Mouse (Mus musculus) heart, embryonic 13.5 days (tissue): ENCODE results near the gene Hist1h2bg. TPM values are rescaled to one million over a fixed set of nuclear protein-coding genes. Genes with fewer than 3 reads are reported as not detected.
A peak's percentile ranks its signal among the peaks of the same experiment; 100 is the strongest.

Experiments used
- ATAC-seq: fragments of 200-750 bp; cut with Nextera tagmentation; 2 replicates; pipeline ENCODE4 v1.8.0; 2017; ENCODE audit warnings: moderate TSS enrichment; ENCODE audit not compliant: insufficient number of reproducible peaks, low FRiP score, low TSS enrichment; ENCODE audit errors: extremely low read depth
- H3K27ac ChIP-seq: fragments of 300-500 bp; sonication (generic); replicated peaks from 2 replicates; pipeline ENCODE4 v1.5.1; 2015; ENCODE audit warnings: moderate library complexity, mild to moderate bottlenecking, inconsistent platforms
- H3K27me3 ChIP-seq: fragments of 300-500 bp; sonication (generic); replicated peaks from 2 replicates; pipeline ENCODE4 v1.6.1; 2015; ENCODE audit warnings: mild to moderate bottlenecking, inconsistent platforms
- H3K36me3 ChIP-seq: fragments of 300-500 bp; sonication (generic); 2 replicates; pipeline ENCODE4 v1.6.1; 2015; ENCODE audit warnings: mild to moderate bottlenecking, inconsistent platforms
- H3K4me1 ChIP-seq: fragments of 300-500 bp; sonication (generic); 2 replicates; pipeline ENCODE4 v1.6.1; 2015; ENCODE audit warnings: inconsistent platforms
- H3K4me2 ChIP-seq: fragments of 300-500 bp; sonication (generic); 2 replicates; pipeline ENCODE4 v1.6.1; 2015; ENCODE audit warnings: inconsistent platforms, mild to moderate bottlenecking, moderate library complexity
- H3K4me3 ChIP-seq: fragments of 300-500 bp; sonication (generic); 2 replicates; pipeline ENCODE4 v1.5.1; 2015; ENCODE audit warnings: moderate library complexity, mild to moderate bottlenecking, inconsistent platforms
- H3K9ac ChIP-seq: fragments of 300-500 bp; sonication (generic); 2 replicates; pipeline ENCODE4 v1.6.1; 2015; ENCODE audit warnings: inconsistent platforms, mild to moderate bottlenecking, moderate library complexity
- H3K9me3 ChIP-seq: fragments of 300-500 bp; sonication (generic); 2 replicates; pipeline ENCODE4 v1.6.1; 2016; ENCODE audit warnings: inconsistent platforms
- WGBS: fragments of 180-500 bp; shearing (Covaris S2); methylation state at CpG from one replicate; pipeline ENCODE4 v1.1.7; 2015; ENCODE audit warnings: mixed read lengths; 5-methylcytosine and 5-hydroxymethylcytosine counted together
- microRNA-seq: library from miRNA; unstranded; fragments of <30 nt; microRNA quantifications from one replicate; pipeline ENCODE4, GENCODE M21; 2016
- polyA plus RNA-seq: library from polyadenylated mRNA; unstranded; fragments of >200 nt; fragmentation: Nextera tagmentation; extraction: Ambion mirVana; gene quantifications from 2 replicates; pipeline ENCODE4 v1.2.1, GENCODE M21; 2015

Gene Hist1h2bg
- polyA plus RNA-seq, 1 experiment from 2014 or later: 3.9 TPM

DNA sequence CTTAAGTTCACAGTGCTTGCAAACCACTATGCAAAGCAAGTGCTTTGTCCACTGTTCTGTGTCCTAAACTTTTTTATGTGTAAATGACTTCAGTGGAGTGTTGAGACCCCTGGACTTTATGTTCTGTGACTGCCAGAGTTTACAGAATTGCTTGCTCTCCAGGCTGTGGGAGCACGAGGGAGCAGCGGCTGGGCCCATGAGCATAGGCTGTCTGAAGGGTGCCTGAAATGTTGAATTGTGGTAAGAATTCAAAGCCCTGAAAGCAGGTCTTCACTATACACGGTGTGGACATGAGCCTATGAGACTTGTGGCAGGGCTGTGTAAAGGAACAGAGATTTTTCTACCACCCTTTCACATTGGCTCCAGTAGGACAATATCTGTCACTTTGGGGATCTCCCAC is 40.4 kb downstream of the Hist1h2bg start:
- H3K27me3 ChIP-seq: no peaks in the 10 kb centered on the region
- no peak overlapping the region for H3K27ac ChIP-seq
- no peaks in the 10 kb centered on the region for H3K36me3 ChIP-seq
- H3K9me3 ChIP-seq: no peaks in the 10 kb centered on the region
- H3K4me3 ChIP-seq: no peak overlapping the region
- H3K4me2 ChIP-seq: no peak overlapping the region
- whole genome bisulfite sequencing: 85% methylated on average over 3 of the region's 3 CpGs
- ATAC-seq: no peak
- H3K9ac ChIP-seq: no peak overlapping the region
- no peaks in the 10 kb centered on the region for H3K4me1 ChIP-seq

DNA sequence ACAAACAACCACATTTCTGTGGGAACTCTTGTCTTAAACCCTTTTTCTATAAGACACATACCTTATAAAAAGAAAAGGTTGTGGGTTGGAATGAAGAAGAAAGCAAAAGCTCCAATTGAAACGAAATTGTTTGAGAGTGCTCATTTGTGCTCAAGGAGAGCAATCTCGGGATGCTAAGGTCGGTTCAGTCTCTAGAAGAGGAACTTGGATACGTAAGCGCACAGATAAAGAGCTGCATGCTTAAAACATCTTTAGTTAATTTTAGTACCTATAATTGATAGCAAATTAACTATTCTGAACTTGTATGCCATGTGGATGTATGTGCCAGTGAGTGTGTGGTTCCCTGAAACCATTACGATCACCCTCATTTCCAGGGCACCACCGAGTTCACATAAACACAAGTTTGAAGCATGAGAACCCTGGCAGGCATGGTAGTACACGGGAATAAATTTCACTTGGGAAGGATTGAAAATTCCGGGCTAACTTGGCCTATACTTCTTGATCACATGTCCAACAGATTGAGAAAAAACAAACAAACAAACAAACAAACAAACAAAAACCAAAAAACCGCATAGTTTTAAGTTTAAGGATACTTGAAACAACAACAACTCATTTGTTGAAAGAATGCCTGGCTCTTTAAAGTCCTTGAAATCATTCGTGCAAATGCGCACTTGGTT is 49.0 kb downstream of the Hist1h2bg start:
- H3K4me3 ChIP-seq: peak overlapping the region; percentile 74
- peak overlapping the region; percentile 81 for H3K9ac ChIP-seq
- no peak for ATAC-seq
- no peaks in the 10 kb centered on the region for H3K27me3 ChIP-seq
- H3K4me2 ChIP-seq: peak overlapping the region; percentile 98
- no peaks in the 10 kb centered on the region for H3K9me3 ChIP-seq
- no peaks in the 10 kb centered on the region for H3K36me3 ChIP-seq
- WGBS: 50% methylated on average over 12 of the region's 12 CpGs
- peak overlapping the region; percentile 95 for H3K27ac ChIP-seq
- peaks cover 14% of the 10 kb centered on the region for H3K4me1 ChIP-seq

DNA sequence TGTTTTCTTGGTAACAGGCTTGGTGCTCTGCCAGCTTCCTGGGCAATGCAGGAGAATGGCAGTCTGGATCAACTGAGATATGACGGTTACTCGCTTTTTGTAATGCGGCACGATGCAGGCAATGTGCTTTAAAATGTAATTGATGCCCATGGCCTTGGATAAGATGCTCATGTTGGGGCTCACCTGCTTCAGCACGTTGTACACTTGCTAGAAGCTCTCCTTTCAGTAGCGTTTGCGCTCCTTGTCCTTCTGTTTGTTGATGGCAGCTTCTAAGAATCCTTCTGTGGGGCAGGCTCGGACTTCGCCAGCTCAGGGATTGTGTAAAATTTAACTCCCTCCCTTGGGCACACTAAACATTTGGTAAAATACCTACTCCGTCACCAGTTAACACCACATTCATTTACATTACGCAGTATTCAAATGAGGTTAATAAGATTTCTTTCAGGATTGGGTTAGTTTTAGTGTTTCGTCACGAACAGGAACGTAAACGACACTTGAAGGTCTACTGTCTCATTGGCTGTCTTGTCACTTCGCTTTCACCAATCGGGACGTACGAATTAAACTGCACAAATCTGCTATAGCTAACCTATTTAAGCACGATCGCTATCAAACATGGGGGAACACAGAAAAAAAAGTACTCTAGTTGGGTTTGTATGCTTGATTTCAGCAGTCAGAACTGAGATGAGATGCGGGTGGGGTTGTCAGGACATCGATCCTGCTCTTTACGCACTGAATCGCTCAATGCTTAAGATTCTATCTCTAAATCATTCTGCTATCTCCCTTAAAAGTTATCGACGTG is 49.7 kb downstream of the Hist1h2bg start, which contains the start of gene Hist1h2be:
Gene Hist1h2be, minus strand, starts transcription at position 392 of the 799 bp plus-strand sequence.
- Histone ChIP-seq H3K9ac (peak within 1 kb of the TSS; percentile 98), H3K27me3 (0 out of 2 replicates have a peak, but pooled peaks cover 3% of the 10 kb centered on the region), H3K27ac (peak within 1 kb of the TSS; percentile 95), H3K36me3 (no peaks in the 10 kb centered on the region), H3K4me3 (peak within 1 kb of the TSS; percentile 74), H3K4me2 (peak within 1 kb of the TSS; percentile 98), H3K4me1 (peaks cover 14% of the 10 kb centered on the region), H3K9me3 (no peaks in the 10 kb centered on the region)
- peak; percentile 58; the same call in 1 of the 2 replicates for ATAC-seq
- under 1% methylated on average over 27 of the region's 27 CpGs for WGBS

Small RNA genes within 50 kb of the gene (microRNA-seq; reads per million reads assigned to microRNA genes)
- not detected for gene Gm44297
- gene Gm44359: not detected
- not detected for gene Gm44394

Other genes with a start within 250 kb of the Hist1h2bg start
- 36.7 and 40.7 TPM in 2 replicates for gene Zfp322a, start 202.2 kb upstream of the Hist1h2bg start, polyA plus RNA-seq
- 8.5 and 8.7 TPM in 2 replicates for gene Abt1, start 147.5 kb upstream of the Hist1h2bg start, polyA plus RNA-seq
- gene Btn1a1, start 105.5 kb upstream of the Hist1h2bg start, polyA plus RNA-seq: 1.1 and 2.2 TPM in 2 replicates
- 0.45 and 0.82 TPM in 2 replicates for gene Btn2a2, start 82.5 kb upstream of the Hist1h2bg start, polyA plus RNA-seq
- 6.3 and 7.2 TPM in 2 replicates for gene Hist1h4h, start 40.3 kb upstream of the Hist1h2bg start, polyA plus RNA-seq
- gene Hist1h2af, start 37.5 kb upstream of the Hist1h2bg start, polyA plus RNA-seq: 2.0 and 3.0 TPM in 2 replicates
- gene Hist1h3g, start 36.0 kb upstream of the Hist1h2bg start, polyA plus RNA-seq: 4.1 and 5.5 TPM in 2 replicates
- 0.32 and 0.52 TPM in 2 replicates for gene Hist1h2bh, start 28.0 kb upstream of the Hist1h2bg start, polyA plus RNA-seq
- 0.28 and 0.48 TPM in 2 replicates for gene Hist1h3f, start 27.3 kb upstream of the Hist1h2bg start, polyA plus RNA-seq
- gene Hist1h4f, start 19.7 kb upstream of the Hist1h2bg start, polyA plus RNA-seq: not detected in 2 replicates
- gene Hist1h1d, start 18.1 kb upstream of the Hist1h2bg start, polyA plus RNA-seq: 0.23 and 0.29 TPM in 2 replicates
- gene Hist1h3e, start 9.0 kb upstream of the Hist1h2bg start, polyA plus RNA-seq: 1.5 and 2.2 TPM in 2 replicates
- 33.5 and 42.7 TPM in 2 replicates for gene Hist1h2ae, start 176 bp upstream of the Hist1h2bg start, polyA plus RNA-seq
- gene Hist1h2bf, start 2.8 kb downstream of the Hist1h2bg start, polyA plus RNA-seq: 1.6 and 3.0 TPM in 2 replicates
- 0.60 and 0.84 TPM in 2 replicates for gene Hist1h2ad, start 3.0 kb downstream of the Hist1h2bg start, polyA plus RNA-seq
- gene Hist1h3d, start 4.4 kb downstream of the Hist1h2bg start, polyA plus RNA-seq: 2.4 TPM in 2 replicates
- gene Hist1h4d, start 10.2 kb downstream of the Hist1h2bg start, polyA plus RNA-seq: 54.8 and 60.0 TPM in 2 replicates
- 1.3 and 1.5 TPM in 2 replicates for gene Hist1h2be, start 49.7 kb downstream of the Hist1h2bg start, polyA plus RNA-seq
- gene Hist1h1e, start 51.2 kb downstream of the Hist1h2bg start, polyA plus RNA-seq: 11.0 and 12.2 TPM in 2 replicates
- gene Hist1h2ac, start 112.6 kb downstream of the Hist1h2bg start, polyA plus RNA-seq: 0.59 and 0.68 TPM in 2 replicates
- gene Hist1h2bc, start 112.8 kb downstream of the Hist1h2bg start, polyA plus RNA-seq: 50.1 and 54.5 TPM in 2 replicates
- not detected in 2 replicates for gene Hist1h1t, start 124.4 kb downstream of the Hist1h2bg start, polyA plus RNA-seq
- gene Hist1h4c, start 127.1 kb downstream of the Hist1h2bg start, polyA plus RNA-seq: 2.4 and 3.7 TPM in 2 replicates
- gene Hfe, start 139.5 kb downstream of the Hist1h2bg start, polyA plus RNA-seq: 10.3 and 10.7 TPM in 2 replicates
- 31.2 and 33.8 TPM in 2 replicates for gene Hist1h1c, start 167.4 kb downstream of the Hist1h2bg start, polyA plus RNA-seq
- 2.7 and 3.8 TPM in 2 replicates for gene Hist1h3c, start 174.2 kb downstream of the Hist1h2bg start, polyA plus RNA-seq
- 1.6 and 2.2 TPM in 2 replicates for gene Hist1h2bb, start 175.3 kb downstream of the Hist1h2bg start, polyA plus RNA-seq
- gene Hist1h2ab, start 179.7 kb downstream of the Hist1h2bg start, polyA plus RNA-seq: 20.1 and 20.3 TPM in 2 replicates
- gene Hist1h3b, start 180.9 kb downstream of the Hist1h2bg start, polyA plus RNA-seq: 5.5 and 6.3 TPM in 2 replicates
- gene Hist1h4b, start 185.6 kb downstream of the Hist1h2bg start, polyA plus RNA-seq: 2.3 and 2.8 TPM in 2 replicates
- not detected in 2 replicates for gene Hist1h4a, start 189.8 kb downstream of the Hist1h2bg start, polyA plus RNA-seq
- gene Hist1h3a, start 191.0 kb downstream of the Hist1h2bg start, polyA plus RNA-seq: 1.9 and 3.5 TPM in 2 replicates
- 1.5 and 1.6 TPM in 2 replicates for gene Hist1h1a, start 192.3 kb downstream of the Hist1h2bg start, polyA plus RNA-seq
- 0.09 and 0.20 TPM in 2 replicates for gene Trim38, start 198.5 kb downstream of the Hist1h2bg start, polyA plus RNA-seq
- 0.05 TPM in 1 of 2 replicates, not detected in the other for gene Slc17a2, start 235.6 kb downstream of the Hist1h2bg start, polyA plus RNA-seq